Mouse (Mus musculus): ENCODE measurements at regions not wholly inside any gene's neighbourhood (a gene's known extent, or its start where the extent isn't known, plus 50 kb on each side); places are given as distances from the start of the nearest gene placed in this dataset.

GRCm38 (mm10) chr10:98702470-98703215, 211.6 kb upstream of the Atp2b1 start:
- no peak for DNase-seq (ENCODE audit: low spot score in 2 of 2)

DNA sequence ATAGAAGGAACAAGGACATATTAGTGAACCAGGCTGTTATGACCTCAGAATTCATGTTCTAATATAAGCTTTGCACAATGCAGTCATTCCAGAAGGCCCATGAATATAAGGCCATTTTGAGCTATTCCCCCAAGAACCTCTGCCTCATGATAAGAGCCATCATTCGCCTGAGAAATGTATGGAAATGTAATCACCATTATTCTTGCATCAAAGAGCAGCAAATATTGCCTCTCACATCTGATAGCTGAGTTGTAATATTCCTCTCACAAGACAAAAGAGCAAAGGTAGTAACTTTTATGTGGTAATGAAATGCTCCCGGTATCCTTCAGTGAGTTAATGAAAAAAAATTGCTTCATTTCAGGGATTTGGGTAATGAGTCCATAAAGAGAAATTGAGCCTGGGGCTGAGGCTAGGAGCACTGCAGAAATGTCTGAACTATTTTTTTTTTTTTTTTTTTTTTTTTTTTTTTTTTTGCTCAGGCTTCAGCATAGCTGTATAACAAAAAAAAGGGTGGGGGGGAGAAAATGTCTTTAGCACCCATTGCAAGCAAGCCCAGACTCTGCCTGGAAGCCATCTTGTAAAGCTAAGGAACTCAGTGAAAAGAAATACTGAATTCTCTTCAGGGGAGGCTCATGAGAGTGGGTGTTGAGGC, 210.4 kb upstream of the Atp2b1 start:
- no peak for DNase-seq (ENCODE audit: low spot score in 2 of 2)

- no peak for DNase-seq (ENCODE audit: low spot score in 2 of 2)
Measured at GRCm38 (mm10) chr10:98704559-98704958, 209.6 kb upstream of the Atp2b1 start.

- DNase-seq (ENCODE audit: low spot score in 2 of 2), result no peak
Measured at GRCm38 (mm10) chr10:98717856-98718255, 196.3 kb upstream of the Atp2b1 start.

- DNase-seq (ENCODE audit: low spot score in 2 of 2), result no peak
Measured at GRCm38 (mm10) chr10:98718706-98719105, 195.5 kb upstream of the Atp2b1 start.

GRCm38 (mm10) chr10:98720256-98721005, 193.8 kb upstream of the Atp2b1 start:
- no peak for DNase-seq (ENCODE audit: low spot score in 2 of 2)

GRCm38 (mm10) chr10:98725110-98725509, 189.1 kb upstream of the Atp2b1 start:
- DNase-seq (ENCODE audit: low spot score in 2 of 2), result no peak

- DNase-seq (ENCODE audit: low spot score in 2 of 2), result no peak
Measured at GRCm38 (mm10) chr10:98727130-98727529, 187.1 kb upstream of the Atp2b1 start.

GRCm38 (mm10) chr10:98728396-98729030, 185.7 kb upstream of the Atp2b1 start:
- no peak for DNase-seq (ENCODE audit: low spot score in 2 of 2)

DNA sequence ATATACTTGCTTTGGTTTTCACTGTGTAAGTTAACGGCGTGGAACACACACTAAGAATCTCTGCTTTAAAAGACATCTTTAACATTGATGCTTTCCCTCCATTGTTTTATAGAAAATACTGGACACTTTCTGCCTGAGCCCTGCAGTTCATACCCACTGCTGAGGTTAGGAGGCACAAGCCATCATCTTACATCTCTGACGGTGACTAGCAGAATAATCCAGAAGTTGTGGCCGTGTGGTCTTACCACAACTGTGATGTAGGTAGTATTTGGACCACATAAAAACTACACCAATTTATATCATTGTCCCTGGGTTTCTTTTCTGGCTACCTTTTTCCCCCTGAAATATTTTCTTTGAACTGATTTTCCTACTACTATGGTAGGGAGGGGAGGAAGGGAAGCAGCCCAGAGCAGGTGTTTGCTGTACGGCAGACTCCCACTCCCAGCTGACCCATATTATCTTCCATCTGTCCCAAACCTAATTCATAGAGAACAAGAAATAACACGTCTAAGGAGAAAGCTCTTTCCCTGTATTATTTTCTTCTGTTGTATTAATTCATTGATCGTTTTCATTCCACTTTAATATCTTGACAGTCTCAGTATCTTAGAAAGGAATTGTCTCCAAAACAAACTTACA, 180.1 kb upstream of the Atp2b1 start:
- DNase-seq (ENCODE audit: low spot score in 2 of 2), result no peak

DNA sequence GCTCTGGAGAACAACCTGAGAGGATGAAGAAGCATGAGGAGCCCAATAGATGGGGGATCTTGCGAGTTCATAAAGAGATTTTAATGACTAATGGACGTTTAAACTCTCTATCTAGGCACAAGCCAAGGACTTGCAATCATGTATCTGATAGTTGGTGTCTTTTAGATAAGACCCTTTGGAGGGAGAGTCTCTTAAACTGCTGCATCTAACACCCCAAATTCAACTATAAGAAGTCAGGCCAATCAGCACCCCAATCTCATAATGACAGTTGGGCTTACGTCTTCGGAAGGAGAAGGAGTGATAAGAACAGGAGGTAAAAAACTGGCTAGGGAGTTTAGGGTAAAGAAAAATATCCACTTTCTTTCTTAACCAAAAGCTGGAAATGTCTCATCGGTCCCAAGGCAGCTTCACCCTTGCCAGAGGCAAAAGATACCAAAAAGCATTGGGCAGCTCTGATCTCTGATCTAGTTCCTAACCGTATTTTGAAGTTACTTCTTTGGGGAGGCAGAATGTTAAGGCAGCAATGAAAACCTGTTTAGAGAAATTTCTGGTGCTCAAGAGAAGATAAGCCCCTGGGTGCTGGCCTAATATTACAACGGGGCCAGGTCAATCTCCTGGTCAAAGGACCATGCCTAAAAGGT, 173.6 kb upstream of the Atp2b1 start:
- no peak for DNase-seq (ENCODE audit: low spot score in 2 of 2)

- DNase-seq (ENCODE audit: low spot score in 2 of 2), result no peak
Measured at GRCm38 (mm10) chr10:98741398-98741797, 172.8 kb upstream of the Atp2b1 start.

GRCm38 (mm10) chr10:98742822-98743605, 171.2 kb upstream of the Atp2b1 start:
- peak; percentile 48 to 63 for DNase-seq (ENCODE audit: low spot score in 2 of 2)

DNA sequence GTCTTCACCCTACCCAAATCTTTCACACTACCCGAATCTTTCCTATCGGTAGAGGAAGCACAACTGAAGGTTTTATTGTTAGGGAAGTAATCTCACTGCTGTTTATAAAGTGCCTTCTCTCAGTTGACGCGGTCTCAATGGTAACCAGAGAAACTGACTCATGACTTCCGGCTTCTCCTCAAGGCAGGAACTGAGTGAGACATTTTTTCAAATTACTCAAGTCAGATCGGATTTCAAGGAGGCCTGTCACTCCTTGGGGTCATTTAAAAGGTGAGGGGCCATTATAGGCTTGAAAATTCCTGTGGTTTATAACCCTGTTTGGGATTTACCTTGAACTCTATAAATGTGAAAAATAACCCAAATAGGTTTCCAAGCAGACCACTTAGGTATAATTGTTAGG, 170.0 kb upstream of the Atp2b1 start:
- DNase-seq (ENCODE audit: low spot score in 2 of 2), result no peak

- no peak for DNase-seq (ENCODE audit: low spot score in 2 of 2)
Measured at GRCm38 (mm10) chr10:98744662-98745061, 169.5 kb upstream of the Atp2b1 start.

- DNase-seq (ENCODE audit: low spot score in 2 of 2), result no peak
Measured at GRCm38 (mm10) chr10:98745409-98745808, 168.8 kb upstream of the Atp2b1 start.

GRCm38 (mm10) chr10:98745861-98746260, 168.3 kb upstream of the Atp2b1 start:
- DNase-seq (ENCODE audit: low spot score in 2 of 2), result no peak

DNA sequence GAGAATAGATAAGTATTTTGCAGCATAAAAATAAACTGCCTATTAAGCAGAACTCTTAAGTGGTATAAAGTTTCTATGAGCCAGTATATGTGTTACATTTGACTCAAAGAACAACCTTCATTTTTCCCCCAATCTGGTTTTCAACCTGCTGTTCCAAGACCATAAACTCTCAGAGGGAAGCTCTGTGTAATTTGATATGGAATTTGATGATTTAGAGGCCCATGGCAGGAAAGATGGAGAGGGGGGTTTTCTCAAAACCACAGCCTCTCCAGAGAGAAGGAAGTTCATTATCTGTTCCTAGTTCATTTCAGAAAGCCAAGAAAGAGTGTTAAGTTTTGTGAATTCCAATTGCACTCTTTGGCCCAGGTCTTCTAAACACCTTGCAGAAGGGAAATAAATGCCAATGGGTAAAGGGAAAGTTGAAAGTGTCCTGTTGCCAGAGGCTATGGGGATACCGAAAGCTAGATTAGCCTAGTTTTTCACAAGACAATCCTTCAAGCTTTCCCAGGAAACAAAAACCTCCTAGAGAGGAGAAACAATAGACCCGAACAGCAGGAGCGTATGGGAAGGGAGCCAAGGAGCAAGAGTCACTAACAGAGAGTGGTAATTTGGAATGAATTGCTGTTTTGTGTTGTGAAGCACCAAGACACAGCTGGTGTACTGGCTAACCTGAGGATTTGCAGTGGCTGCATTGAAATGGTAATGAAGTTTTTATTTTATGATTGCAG, 165.2 kb upstream of the Atp2b1 start:
- DNase-seq (ENCODE audit: low spot score in 2 of 2), result no peak

- no peak for DNase-seq (ENCODE audit: low spot score in 2 of 2)
Measured at GRCm38 (mm10) chr10:98749584-98749947, 164.6 kb upstream of the Atp2b1 start.

Data from right cerebral cortex, postnatal 36 days (tissue).